Mouse (Mus musculus): Measurements from ENCODE around the gene Pck1. TPM values are rescaled to one million over a fixed set of nuclear protein-coding genes. Genes with fewer than 3 reads are reported as not detected.

Gene Pck1
- polyA plus RNA-seq, 1 experiment from 2014 or later: 2.0 TPM

- H3K27me3 ChIP-seq (ENCODE audit: control insufficient read depth, insufficient read depth, low read length): no peaks in the 10 kb centered on the region
- 93% methylated on average over 3 of the region's 3 CpGs for WGBS
- H3K27ac ChIP-seq (ENCODE audit: low read length): no peak overlapping the region
- H3K4me3 ChIP-seq (replicated peaks; ENCODE audit: low read length): no peak overlapping the region
- no peaks in the 10 kb centered on the region for H3K9me3 ChIP-seq (replicated peaks; ENCODE audit: control insufficient read depth, low read length)
- H3K4me1 ChIP-seq (ENCODE audit: control insufficient read depth, insufficient read depth, low read length): no peaks in the 10 kb centered on the region
- no peak overlapping the region for H3K9ac ChIP-seq (ENCODE audit: low read length)
- H3K36me3 ChIP-seq (ENCODE audit: control insufficient read depth, insufficient read depth, low read length): no peaks in the 10 kb centered on the region
- no peak overlapping the region for H3K4me2 ChIP-seq (ENCODE audit: low read depth, low read length)
- no peak for ATAC-seq (ENCODE audit: insufficient read depth, low FRiP score)
These were observed 50.9 kb downstream of the Pck1 start for GRCm38 (mm10) chr2:173203726-173204125.

DNA sequence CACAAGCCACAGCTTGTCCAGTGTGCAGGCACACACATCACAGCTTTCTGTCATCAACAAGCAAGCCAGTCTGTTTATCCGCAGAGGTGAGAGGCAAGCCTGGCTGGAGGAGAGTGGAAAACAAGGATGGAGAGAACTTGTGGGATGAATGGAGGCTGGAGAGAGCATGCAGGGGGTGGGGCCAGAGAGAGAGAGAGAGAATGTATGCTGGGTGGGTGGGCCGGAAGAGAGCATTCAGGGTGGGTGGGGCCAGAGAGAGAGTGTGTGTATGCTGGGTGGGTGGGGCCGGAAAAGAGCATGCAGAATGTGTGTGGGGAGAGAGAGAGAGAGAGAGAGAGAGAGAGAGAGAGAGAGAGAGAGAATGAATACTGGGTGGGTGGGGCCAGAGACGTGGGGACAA, 51.8 kb downstream of the Pck1 start:
- Histone ChIP-seq H3K27me3 (ENCODE audit: control insufficient read depth, insufficient read depth, low read length) (no peaks in the 10 kb centered on the region), H3K9me3 (replicated peaks; ENCODE audit: control insufficient read depth, low read length) (no peaks in the 10 kb centered on the region), H3K4me3 (replicated peaks; ENCODE audit: low read length) (no peak overlapping the region), H3K27ac (ENCODE audit: low read length) (no peak overlapping the region), H3K4me1 (ENCODE audit: control insufficient read depth, insufficient read depth, low read length) (no peaks in the 10 kb centered on the region), H3K4me2 (ENCODE audit: low read depth, low read length) (no peak overlapping the region), H3K9ac (ENCODE audit: low read length) (no peak overlapping the region), H3K36me3 (ENCODE audit: control insufficient read depth, insufficient read depth, low read length) (no peaks in the 10 kb centered on the region)
- ATAC-seq (ENCODE audit: insufficient read depth, low FRiP score): no peak
- WGBS: 37% methylated on average over 4 of the region's 4 CpGs

DNA sequence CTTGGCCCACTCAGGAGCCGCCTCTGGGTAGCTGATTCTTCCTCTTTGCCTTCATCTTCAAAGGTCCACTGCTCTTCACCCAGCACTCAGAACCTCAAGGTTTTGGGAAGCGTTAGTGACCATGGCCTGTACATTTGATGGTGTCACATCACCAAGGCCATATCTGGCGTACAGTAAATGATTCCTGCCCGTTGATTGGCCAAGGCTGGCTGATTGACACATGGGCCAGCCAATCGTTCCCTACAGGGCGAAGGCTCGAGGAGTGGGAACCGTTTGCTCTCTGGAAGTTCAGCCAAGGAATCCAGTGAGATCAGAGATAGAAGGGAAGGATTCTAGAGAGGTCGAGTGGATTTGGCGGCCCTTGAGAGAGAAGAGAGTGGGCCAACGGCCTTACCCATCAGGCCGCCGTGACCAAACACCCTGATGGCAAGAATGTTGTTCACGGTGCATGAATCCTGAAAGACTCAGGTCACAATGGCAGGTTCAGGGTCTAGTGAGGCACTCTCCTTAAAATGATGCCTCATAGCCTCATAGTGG, 52.8 kb downstream of the Pck1 start:
- Histone ChIP-seq H3K9ac (ENCODE audit: low read length) (no peak overlapping the region), H3K27me3 (ENCODE audit: control insufficient read depth, insufficient read depth, low read length) (no peaks in the 10 kb centered on the region), H3K4me3 (replicated peaks; ENCODE audit: low read length) (no peak overlapping the region), H3K4me2 (ENCODE audit: low read depth, low read length) (no peak overlapping the region), H3K36me3 (ENCODE audit: control insufficient read depth, insufficient read depth, low read length) (no peaks in the 10 kb centered on the region), H3K9me3 (replicated peaks; ENCODE audit: control insufficient read depth, low read length) (no peaks in the 10 kb centered on the region), H3K4me1 (ENCODE audit: control insufficient read depth, insufficient read depth, low read length) (no peaks in the 10 kb centered on the region), H3K27ac (ENCODE audit: low read length) (no peak overlapping the region)
- WGBS: 94% methylated on average over 14 of the region's 14 CpGs
- ATAC-seq (ENCODE audit: insufficient read depth, low FRiP score): no peak

DNA sequence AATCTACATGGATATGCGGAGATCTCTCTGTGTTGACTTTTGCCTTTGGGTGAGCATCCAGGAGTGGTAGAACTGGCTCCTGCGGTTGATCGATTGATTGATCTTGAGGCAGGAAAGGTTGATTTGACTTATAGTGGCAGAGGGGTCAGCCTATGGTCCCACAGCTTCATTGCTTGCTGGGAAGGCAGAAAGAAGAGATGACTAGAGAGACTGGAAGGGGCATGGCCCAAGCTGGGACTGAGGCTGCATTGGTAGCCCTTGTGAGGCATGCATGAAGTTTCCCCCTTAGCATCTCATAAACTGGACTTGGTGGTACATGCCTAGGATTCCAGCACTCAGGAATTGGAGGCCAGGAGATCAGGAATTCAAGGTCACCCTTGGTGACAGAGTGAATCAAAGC, 54.2 kb downstream of the Pck1 start:
- Histone ChIP-seq H3K9ac (ENCODE audit: low read length) (no peak overlapping the region), H3K36me3 (ENCODE audit: control insufficient read depth, insufficient read depth, low read length) (no peaks in the 10 kb centered on the region), H3K4me3 (replicated peaks; ENCODE audit: low read length) (no peak overlapping the region), H3K27me3 (ENCODE audit: control insufficient read depth, insufficient read depth, low read length) (no peaks in the 10 kb centered on the region), H3K27ac (ENCODE audit: low read length) (no peak overlapping the region), H3K9me3 (replicated peaks; ENCODE audit: control insufficient read depth, low read length) (no peaks in the 10 kb centered on the region), H3K4me2 (ENCODE audit: low read depth, low read length) (no peak overlapping the region), H3K4me1 (ENCODE audit: control insufficient read depth, insufficient read depth, low read length) (no peaks in the 10 kb centered on the region)
- 94% methylated on average over 3 of the region's 3 CpGs for WGBS
- no peak for ATAC-seq (ENCODE audit: insufficient read depth, low FRiP score)

Other genes starting within 250 kb of the Pck1 start
- 15.5 and 15.7 TPM in 2 replicates for gene Bmp7, start 212.7 kb upstream of the Pck1 start, polyA plus RNA-seq (2015; fragmentation: Nextera tagmentation; extraction: Ambion mirVana)
- 0.44 and 0.86 TPM in 2 replicates for gene Spo11, start 175.3 kb upstream of the Pck1 start, polyA plus RNA-seq (2015; fragmentation: Nextera tagmentation; extraction: Ambion mirVana)
- 102 TPM in 2 replicates for gene Rae1, start 152.9 kb upstream of the Pck1 start, polyA plus RNA-seq (2015; fragmentation: Nextera tagmentation; extraction: Ambion mirVana)
- gene Rbm38, start 132.6 kb upstream of the Pck1 start, polyA plus RNA-seq (2015; fragmentation: Nextera tagmentation; extraction: Ambion mirVana): 43.9 and 49.5 TPM in 2 replicates
- gene Ctcfl, start 33.5 kb upstream of the Pck1 start, polyA plus RNA-seq (2015; fragmentation: Nextera tagmentation; extraction: Ambion mirVana): 0.17 and 0.43 TPM in 2 replicates
- gene Zbp1, start 65.9 kb downstream of the Pck1 start, polyA plus RNA-seq (2015; fragmentation: Nextera tagmentation; extraction: Ambion mirVana): 0.70 and 1.0 TPM in 2 replicates
- 7.2 and 7.4 TPM in 2 replicates for gene Pmepa1, start 123.5 kb downstream of the Pck1 start, polyA plus RNA-seq (2015; fragmentation: Nextera tagmentation; extraction: Ambion mirVana)